Mouse (Mus musculus) kidney, postnatal 14 days (tissue): ENCODE measurements around the gene Nek10.
A peak's percentile ranks its signal among the peaks of the same experiment; 100 is the strongest.
"Not testable (repeated sequence)": the region's sequence is repeated elsewhere in the genome, so short reads cannot be mapped to it uniquely, and the experiment has no call there.

Experiments used
- DNase-seq: peaks from one replicate; pipeline ENCODE4 v3.0.0; 2022; ENCODE audit warnings: mixed read lengths

Gene Nek10

DNA sequence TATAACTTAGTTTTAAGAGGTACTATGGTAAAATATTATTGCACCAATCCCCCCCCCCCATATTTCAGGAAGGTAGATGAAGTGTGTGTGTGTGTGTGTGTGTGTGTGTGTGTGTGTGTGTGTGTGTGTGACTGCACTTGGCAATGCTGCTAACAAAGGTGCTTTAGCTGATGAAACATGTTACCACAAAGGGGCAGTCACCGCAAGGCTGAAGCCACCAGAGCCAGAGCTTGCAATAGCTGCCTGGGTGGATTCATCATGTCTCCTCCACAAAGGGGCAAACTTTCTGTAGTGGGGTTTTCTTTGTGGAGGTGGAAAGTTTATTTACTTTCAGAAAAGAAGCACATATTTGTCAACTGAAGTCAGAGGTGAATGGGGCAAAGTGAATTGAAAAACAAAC lies 67.9 kb downstream of the Nek10 start:
- DNase-seq = no peak

GRCm38 (mm10) chr14:14871700-14872099 lies 68.5 kb downstream of the Nek10 start:
- no peak for DNase-seq

DNA sequence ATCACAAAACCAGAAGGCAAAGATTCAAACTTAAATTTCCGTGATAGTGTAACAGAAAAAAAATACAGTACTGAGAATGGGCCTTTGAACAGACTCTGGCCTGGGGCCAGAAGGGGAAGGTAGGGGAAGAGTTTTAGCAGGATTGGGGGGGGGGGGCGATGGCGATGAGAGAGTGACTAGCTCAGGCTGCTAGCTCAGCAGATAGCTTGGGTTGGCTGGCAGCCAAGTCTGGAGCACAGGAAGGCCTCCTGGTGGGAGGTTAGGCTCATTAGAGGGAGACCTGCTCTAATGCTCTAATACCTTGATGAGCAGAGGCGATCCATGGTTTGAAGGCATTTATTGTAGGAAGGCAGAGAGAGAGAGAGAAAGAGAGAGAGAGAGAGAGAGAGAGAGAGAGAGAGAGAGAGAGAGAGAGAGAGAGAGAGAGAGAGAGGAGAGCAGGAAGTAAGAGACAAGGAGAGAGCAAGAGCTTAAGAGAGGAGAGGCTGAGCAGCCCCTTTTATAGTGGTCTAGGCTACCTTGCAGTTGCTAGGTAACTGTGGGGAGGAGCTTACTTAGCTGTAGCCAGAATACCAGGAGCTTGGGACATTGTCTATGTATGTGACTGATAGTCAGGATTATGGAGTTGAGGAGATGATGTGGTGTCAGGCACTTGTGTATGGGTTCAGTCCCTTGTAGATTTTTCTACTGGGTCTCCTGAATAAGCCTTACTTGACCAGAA lies 90.9 kb downstream of the Nek10 start:
- DNase-seq = peak; percentile 53

DNA sequence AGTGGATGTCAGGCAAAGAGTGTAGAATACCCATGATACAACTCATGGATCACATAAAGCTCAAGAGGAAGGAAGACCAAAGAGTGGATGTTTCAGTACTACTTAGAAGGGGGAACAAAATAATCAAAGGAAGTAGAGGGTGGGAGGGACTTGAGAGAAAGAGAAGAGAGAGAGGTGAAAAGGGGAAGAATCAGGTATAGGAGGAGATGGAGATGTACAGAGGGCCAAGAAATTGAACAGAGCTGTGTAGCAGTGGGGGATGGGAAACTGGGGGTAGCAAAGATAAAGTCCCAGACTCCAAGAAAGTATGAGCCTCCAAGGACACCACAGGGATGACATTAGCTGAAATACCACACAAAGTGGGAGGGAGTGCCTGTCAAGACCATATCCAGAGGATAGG lies 91.6 kb downstream of the Nek10 start:
- no peak for DNase-seq

DNA sequence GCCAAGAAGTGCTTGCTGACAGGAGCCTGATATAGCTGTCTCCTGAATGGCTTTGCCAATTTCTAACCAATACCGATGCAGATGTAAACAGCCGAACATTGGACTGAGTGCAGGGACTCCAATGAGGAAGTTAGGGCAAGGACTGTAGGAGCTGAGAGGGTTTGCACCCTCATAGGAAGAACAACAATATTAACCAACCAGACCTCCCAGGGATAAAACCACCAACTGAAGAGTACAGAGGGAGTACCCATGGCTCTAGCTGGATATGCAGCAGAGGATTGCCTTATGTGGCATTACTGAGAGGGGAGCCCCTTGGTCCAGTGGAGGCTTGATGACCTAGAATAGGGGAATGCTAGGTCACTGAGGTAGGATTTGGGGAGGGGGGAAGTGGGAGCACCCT lies 92.1 kb downstream of the Nek10 start:
- DNase-seq = no peak

DNA sequence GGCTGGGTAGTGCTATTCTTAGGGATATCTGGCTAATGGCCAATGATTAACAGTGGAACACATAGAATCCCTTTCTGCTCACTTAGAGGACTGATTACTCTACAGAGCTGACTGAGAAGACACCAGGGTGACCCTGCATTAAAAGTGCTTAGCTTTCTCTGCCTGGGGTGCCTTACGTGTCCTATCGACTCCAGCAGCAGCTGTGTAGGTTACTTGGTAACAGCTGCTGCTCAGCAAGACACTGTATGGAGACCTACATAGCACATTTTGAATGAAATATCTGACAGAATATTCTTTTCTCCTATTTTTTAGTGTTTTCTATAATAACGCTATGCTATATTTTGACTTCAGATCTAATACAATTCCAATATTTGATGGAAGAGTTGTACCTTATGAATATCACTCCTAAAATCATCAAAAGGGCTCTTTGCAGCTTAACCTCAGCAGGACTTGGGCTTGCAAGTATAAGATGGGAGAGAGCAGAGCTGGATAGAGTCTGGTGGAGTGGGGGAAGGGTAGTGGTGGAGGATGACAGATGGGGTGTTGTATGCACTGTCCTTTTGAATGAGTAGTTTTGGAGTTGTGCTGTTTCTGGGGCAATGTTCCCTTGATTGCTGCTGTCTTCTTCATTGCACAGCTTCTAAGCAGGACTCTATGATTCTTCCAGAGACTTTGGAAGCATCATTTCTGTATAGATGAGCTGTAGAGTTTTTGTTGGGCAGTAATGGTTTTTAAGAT lies 93.4 kb downstream of the Nek10 start:
- DNase-seq = no peak

- peak; percentile 67 for DNase-seq
Observed at GRCm38 (mm10) chr14:14904750-14905529, 101.7 kb downstream of the Nek10 start.

- DNase-seq = no peak
Observed at GRCm38 (mm10) chr14:14905530-14905852, 102.3 kb downstream of the Nek10 start.

- no peak for DNase-seq
Observed at GRCm38 (mm10) chr14:14925615-14926014, 122.4 kb downstream of the Nek10 start.

DNA sequence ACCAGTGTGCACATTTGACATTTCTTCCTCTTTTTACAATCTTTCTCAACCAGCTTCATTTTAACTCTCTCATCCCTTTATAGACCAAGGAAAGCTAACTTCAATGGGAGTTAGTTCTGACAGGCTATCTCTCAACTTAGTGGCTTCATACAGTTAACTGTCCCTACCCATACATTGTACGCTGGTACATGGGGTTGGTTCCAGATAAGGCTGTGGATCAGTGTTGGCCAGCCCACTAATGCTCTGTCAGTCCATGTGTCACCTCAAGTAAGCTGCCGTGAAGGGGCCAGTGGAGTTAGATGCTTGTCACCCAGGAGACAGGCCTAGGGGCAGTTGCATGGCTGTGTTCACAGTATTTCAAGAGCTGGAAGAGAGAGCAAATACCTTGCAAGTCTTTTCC lies 124.3 kb downstream of the Nek10 start:
- no peak for DNase-seq

DNA sequence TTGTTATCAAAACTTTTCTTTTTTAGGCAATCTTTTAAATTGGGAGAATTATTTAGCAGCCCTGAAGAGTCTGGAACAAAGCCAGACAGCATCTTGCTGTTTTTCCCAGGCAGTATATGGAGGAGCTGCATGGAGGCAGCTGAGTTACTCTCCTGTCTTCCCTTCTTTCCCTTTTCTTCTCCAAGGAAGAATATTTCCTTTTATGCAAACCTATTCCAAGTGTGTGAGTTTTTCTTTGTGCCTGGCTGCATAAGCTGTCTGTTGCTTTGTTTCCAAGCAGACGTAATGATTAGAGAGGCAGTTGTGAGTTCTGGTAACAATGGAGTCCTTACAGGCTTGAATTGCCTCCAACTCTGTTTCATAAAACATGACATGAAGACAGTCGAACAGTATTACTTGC lies 131.8 kb downstream of the Nek10 start:
- DNase-seq = no peak

GRCm38 (mm10) chr14:14945930-14946329 lies 142.7 kb downstream of the Nek10 start:
- no peak for DNase-seq

DNA sequence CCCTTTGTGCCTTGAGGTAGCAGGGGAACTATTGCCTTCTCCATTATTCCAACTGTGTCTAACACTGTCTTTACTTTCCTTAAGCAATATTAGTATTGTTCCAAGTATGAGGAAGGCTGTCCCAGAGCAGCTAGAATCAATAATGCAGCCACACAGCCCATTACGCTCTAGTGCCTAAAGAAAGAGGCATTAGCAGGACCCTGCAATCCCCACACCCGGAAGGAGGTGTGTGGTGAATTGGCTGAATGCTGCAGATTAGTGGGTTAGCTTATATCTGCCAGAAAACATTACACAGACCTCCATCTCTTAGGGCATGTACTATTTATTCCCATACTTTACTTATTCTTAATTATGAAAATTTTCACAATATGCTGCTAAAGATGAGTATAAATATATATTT lies 145.8 kb downstream of the Nek10 start:
- DNase-seq = no peak

DNA sequence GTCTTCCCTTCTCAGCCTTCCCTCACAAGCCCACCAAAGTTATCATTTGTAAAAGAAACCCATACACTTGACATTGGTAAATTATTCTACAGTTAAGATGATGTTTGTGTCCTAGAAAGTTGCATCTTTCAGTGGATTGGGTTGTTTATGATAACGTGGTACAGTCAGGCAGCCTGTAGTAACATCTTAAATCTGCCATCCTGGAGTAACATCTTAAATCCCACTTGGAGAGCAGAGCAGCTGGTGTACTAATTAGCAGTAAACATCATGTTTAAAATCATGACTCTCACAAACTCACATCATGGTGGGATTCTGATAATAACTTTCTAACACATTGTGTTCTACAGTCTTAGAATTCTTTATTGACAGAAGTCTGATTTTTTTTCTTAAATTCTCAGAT lies 148.6 kb downstream of the Nek10 start:
- no peak for DNase-seq

- DNase-seq = no peak
Observed at GRCm38 (mm10) chr14:14959780-14960440, 156.7 kb downstream of the Nek10 start.

- no peak for DNase-seq
Observed at GRCm38 (mm10) chr14:14960441-14960988, 157.3 kb downstream of the Nek10 start.

DNA sequence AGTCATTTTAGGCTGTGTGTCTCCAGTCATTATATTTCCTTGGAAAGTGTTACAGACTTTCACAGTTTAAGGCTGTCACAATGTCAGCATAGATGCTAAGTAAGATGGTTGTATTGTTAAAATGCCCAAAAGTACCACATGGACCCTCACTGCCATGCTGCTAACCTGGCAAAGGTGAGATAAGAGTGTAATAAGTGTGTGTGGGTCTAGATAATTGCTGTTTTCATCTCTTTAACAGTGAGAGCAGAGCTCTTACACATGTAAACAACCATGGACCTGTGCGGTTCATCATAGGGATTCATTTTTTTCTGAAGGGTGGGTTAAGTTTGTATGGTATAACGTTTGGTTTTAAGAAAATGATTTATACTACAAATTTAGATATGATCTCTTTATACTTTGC lies 167.4 kb downstream of the Nek10 start:
- DNase-seq = no peak

GRCm38 (mm10) chr14:14971056-14971455 lies 167.8 kb downstream of the Nek10 start:
- no peak for DNase-seq

GRCm38 (mm10) chr14:14974156-14974555 lies 170.9 kb downstream of the Nek10 start:
- no peak for DNase-seq

- DNase-seq = not testable (repeated sequence)
Observed at GRCm38 (mm10) chr14:14984106-14984505, 180.9 kb downstream of the Nek10 start.

DNA sequence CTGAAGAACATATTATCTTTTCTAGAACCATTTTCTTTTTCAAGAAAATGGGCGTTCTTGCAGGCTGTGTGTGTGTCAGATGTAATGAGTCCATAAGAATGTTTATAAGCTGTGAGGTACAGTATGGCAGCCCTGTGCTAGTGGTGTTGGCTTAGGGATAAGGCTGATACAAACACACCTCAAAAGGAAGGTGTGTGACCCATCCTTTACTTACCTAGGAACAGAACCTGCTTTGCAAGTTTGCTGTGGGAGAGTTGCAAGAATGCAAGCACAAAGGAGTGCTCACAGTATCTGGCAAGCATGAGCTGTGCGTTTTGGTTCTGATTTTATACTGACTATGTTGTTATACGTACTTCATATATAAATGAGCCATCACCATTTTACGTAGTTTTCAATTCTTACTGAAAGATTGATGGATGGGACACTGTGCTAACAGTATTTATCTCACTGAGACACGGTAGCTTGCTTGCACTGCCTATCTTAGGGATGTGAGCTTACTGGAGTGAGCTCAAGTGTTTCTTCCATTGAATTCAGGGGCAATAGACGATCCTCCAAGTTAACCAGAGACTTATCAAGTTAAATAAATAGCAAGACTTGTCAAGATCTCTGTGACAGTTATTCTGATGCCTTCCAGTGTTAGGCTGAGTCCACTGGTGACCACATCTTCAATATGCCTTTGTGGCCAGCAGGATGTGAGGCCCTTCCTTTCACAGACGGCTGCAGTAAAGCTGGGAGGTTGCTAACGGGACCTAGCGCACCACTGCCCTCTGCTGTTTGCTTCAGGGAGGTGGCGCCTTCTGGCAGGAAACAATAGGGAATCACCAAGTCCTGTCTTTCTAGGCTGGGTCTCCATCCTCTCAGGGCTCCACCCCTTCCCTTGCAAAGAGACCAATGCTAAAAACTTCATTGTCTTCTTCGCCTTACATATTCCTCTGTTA lies 181.8 kb downstream of the Nek10 start:
- peak; percentile 71 for DNase-seq

DNA sequence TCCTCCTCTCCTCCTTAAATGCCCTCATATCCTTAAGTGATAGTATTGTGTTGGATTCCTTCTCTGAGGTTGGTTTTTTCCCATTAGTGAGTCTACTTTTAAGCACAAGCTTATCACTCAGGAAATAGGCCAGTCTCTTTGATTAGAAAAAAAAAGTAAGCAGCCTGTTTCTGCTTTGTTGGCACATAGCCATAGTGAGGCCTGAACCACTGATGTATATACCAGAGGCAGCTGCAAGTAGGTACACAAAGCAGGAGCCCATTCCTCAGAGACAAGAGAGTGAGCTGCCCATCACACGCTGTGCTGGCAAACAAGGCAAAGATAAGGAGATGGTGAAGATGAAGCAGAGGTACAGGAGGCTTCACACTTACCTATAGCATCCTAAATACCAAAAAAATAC lies 184.2 kb downstream of the Nek10 start:
- no peak for DNase-seq
